Mouse (Mus musculus) small intestine, adult 2 months (tissue): ENCODE measurements around the gene Tcta.

Experiments used
- CTCF ChIP-seq: fragments of 200-500 bp; IDR thresholded peaks from 2 replicates; pipeline ENCODE4 v1.5.1; 2012; ENCODE audit warnings: low read depth, mild to moderate bottlenecking, control low read depth, inconsistent platforms, low read length, moderate library complexity, mixed read lengths; ENCODE audit not compliant: insufficient replicate concordance, insufficient read length; ENCODE audit errors: extremely low read depth
- POLR2A ChIP-seq: fragments of 200-500 bp; IDR thresholded peaks from 2 replicates; pipeline ENCODE4 v1.6.1; 2012; ENCODE audit warnings: low read depth, mild to moderate bottlenecking, control low read depth, inconsistent platforms, low read length, moderate library complexity

- no peak for TF ChIP-seq POLR2A
- TF ChIP-seq CTCF = no peak
Measured at GRCm38 (mm10) chr9:108347024-108347423, 41.1 kb upstream of the Tcta start.
